Comparison of ENCODE assay signal across 9 mouse cellular contexts in the genomic region with DNA sequence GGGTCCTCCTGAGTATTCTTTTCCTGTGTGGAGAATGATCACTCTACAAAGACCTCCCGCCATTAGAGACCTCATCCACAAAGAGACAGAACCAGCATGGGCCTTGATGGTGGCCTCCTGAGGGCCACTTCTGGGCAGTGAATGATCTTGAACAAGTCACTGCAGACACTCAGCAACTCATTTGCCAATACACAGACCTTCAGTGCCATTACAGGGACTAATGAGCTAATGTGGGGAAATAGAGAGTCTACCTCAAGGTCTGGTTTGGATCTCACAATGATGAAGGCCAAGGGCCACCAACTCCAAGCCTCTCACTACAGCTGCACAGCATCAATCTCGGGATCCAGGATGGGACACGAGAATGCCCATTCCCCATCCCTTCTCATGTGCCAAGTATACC.
"Had no signal": no experiment of that assay in that cellular context is flagged by ENCODE, and none has a peak within 500 bp of the region (broad histone marks: within the 10 kb centered on the region; RNA-seq: fewer than 3 reads in every experiment).

No protein-coding gene starts in this region.

- ATAC-seq: midbrain, embryonic 16.5 days had no signal

- H3K9me3 ChIP-seq: kidney, embryonic 15.5 days; limb, embryonic 10.5 days; liver, embryonic 15.5 days; midbrain, embryonic 12.5 days; neural tube, embryonic 13.5 days; stomach, embryonic 15.5 days had no signal

- H3K27ac ChIP-seq: kidney, embryonic 15.5 days; left cerebral cortex, adult 2 months; limb, embryonic 10.5 days; liver, embryonic 15.5 days; midbrain, embryonic 12.5 days; neural tube, embryonic 13.5 days; stomach, embryonic 15.5 days had no signal

- H3K36me3 ChIP-seq: midbrain, embryonic 12.5 days; neural tube, embryonic 13.5 days had no signal

- H3K9ac ChIP-seq: kidney, embryonic 15.5 days; liver, embryonic 15.5 days; midbrain, embryonic 12.5 days; neural tube, embryonic 13.5 days; stomach, embryonic 15.5 days had no signal

- H3K4me3 ChIP-seq: kidney, embryonic 15.5 days; left cerebral cortex, adult 2 months; limb, embryonic 10.5 days; liver, embryonic 15.5 days; midbrain, embryonic 12.5 days; neural tube, embryonic 13.5 days; stomach, embryonic 15.5 days had no signal

- H3K4me2 ChIP-seq: kidney, embryonic 15.5 days; liver, embryonic 11.5 days; liver, embryonic 15.5 days; midbrain, embryonic 12.5 days; neural tube, embryonic 13.5 days; stomach, embryonic 15.5 days had no signal

- H3K27me3 ChIP-seq: kidney, embryonic 15.5 days; liver, embryonic 15.5 days; midbrain, embryonic 12.5 days; neural tube, embryonic 13.5 days; stomach, embryonic 15.5 days had no signal
